Mouse (Mus musculus) frontal cortex, adult (tissue): ENCODE results near the gene Prkcz.

Experiments used
- ATAC-seq: cut with Nextera tagmentation; 2 replicates; pipeline ENCODE4 v1.9.2; 2017; ENCODE audit warnings: mild to moderate bottlenecking, moderate library complexity, mixed read lengths; ENCODE audit not compliant: low TSS enrichment

Gene Prkcz

GRCm38 (mm10) chr4:155361303-155361791, at the start of gene Prkcz:
Prkcz (minus strand) TSS chr4:155361361.
- peak; percentile 79 for ATAC-seq

- peak; percentile 94 for ATAC-seq
Observed at GRCm38 (mm10) chr4:155409058-155409776, 48.1 kb upstream of the Prkcz start, which contains the start of gene Cfap74. Cfap74 (plus strand) TSS chr4:155409190.

GRCm38 (mm10) chr4:155408695-155409057, 47.5 kb upstream of the Prkcz start:
- peak; percentile 18; the same call in 1 of the 2 replicates for ATAC-seq

DNA sequence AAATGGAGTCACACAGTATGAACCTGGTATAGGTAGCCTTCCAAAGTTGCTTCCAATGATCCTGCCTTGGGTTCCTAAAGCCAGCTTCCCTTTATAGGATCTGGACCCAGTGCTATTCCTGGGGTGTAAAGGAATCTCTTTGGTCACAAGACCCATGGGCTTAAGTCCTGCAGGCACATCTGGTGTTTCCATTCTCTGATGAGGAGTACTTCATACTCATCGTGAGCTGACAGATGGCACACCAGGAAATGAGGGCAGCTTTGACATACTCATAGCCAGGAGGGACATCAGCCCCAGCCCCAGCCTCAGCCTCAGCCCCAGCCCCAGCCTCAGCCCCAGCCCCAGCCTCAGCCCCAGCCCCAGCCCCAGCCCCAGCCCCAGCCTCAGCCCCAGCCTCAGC, 41.3 kb upstream of the Prkcz start:
- peak; percentile 36; the same call in 1 of the 2 replicates for ATAC-seq

GRCm38 (mm10) chr4:155401121-155401520, 40.0 kb upstream of the Prkcz start:
- ATAC-seq: no peak

DNA sequence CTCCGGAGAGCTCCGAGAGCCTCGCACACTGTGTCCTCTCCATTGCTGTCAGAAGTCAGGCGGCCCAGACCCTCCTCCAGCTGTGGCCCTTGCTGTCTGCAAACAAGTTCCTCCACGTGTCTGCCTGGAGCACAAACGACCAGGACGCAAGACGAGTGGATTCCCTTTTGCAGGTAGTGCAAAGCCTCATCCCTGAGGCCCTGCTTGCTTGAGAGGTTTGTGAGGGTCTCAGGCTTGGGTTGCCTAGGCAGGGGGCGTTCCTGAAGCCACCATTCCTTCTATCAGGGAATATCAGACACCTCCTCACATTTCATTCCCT, 37.0 kb upstream of the Prkcz start:
- ATAC-seq: no peak

DNA sequence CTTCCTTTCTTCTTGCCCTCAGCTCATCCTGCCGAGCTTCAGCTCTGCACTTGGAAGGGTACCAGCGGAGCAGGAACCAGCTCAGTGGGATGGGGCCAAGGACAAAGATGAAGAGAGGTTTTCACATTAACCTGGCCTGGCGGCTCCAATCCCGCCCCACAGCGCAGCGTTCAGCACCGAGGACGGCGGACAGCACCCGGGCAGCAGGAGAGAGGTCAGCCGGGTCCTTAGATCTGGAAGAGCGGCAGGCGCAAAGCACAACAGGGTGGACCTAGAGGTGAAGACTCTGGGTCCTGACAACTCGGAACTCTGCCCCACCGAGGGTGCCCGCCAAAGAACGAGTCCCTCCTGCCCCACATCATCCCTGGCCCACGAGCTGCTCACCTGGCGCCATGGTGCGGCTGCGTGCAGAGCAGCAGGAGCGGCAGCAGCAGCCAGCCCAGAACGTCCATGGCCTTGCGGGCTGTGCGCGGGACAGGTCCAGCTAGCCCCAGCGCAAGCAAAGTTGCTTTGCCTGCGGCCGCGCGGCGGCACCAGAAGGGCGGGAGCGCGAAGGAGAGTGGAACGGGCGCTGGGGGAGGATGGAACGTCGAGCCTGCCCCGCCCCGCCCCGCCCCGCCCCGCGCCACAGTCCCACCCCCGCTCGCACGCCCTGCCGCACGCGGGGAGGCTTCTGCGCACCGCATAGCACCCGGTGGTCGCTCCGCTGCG, 36.5 kb upstream of the Prkcz start, which contains the start of gene Gabrd:
Gene Gabrd, minus strand, starts transcription at position 602 of the 711 bp plus-strand sequence.
- ATAC-seq: peak; percentile 32

GRCm38 (mm10) chr4:155396751-155397150, 35.6 kb upstream of the Prkcz start:
- no peak for ATAC-seq

DNA sequence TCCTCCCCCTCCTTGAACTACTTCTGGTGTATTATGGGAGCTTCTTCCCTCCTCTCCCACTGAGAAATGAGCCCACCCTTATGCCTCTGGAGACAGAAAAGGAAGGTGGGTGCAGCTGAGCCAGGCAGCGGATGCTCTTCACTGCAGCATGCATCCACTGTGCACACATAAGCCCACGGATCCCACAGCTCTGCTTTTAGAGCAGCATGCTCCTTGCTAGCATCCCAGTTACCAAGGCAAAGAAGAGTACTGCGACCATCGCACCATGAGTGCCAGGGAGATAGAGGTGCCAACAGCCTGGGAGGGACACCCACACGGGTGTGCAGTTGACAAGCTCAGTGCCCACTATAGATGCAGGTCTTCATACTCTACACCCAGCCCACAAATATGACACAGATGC, 34.3 kb upstream of the Prkcz start:
- peak; percentile 83 for ATAC-seq

- ATAC-seq: no peak
Observed at GRCm38 (mm10) chr4:155387166-155387565, 26.0 kb upstream of the Prkcz start.

DNA sequence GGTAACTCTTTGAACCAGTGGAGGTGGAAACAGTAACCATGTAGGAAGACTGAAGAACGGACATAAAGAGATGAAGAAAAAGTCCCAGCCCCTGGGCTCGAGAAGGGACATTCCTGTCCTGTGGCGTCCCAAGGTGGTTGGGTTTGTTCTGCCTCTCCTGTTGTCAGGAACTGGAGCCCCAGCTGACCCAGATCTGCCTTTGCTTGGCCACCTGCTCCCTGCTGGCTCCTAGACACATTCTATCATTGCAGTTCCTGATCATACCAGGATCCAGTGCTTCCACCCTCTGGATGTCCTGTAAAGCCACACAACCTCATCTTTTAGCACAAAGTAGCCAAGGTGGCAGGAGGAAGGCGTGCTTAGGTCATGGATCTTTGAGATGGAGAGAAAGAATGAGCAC, 22.2 kb upstream of the Prkcz start:
- ATAC-seq: peak; percentile 1; the same call in 1 of the 2 replicates

DNA sequence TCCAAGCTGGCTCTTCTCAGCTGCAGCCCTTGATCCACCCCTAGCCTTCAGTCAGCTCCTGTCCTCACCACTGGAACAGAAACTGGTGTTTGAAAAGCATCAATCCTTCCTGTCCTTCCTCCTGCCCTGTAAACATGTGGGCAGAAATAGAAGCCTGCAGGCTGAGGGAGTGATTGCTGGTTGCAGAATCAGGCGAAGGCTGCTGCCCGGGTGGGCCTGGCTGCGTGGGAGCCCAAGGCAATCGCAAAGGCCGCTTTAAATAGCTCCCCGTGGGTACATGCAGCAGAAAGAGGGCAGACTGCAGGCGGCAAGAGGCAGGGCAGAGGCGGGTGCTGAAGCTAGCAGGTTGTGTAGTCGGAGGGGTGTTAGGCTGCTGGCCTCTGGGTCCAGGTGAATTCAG, 21.6 kb upstream of the Prkcz start:
- peak; percentile 80 for ATAC-seq

- ATAC-seq: peak; percentile 41; the same call in 1 of the 2 replicates
Observed at GRCm38 (mm10) chr4:155381974-155382373, 20.8 kb upstream of the Prkcz start.

DNA sequence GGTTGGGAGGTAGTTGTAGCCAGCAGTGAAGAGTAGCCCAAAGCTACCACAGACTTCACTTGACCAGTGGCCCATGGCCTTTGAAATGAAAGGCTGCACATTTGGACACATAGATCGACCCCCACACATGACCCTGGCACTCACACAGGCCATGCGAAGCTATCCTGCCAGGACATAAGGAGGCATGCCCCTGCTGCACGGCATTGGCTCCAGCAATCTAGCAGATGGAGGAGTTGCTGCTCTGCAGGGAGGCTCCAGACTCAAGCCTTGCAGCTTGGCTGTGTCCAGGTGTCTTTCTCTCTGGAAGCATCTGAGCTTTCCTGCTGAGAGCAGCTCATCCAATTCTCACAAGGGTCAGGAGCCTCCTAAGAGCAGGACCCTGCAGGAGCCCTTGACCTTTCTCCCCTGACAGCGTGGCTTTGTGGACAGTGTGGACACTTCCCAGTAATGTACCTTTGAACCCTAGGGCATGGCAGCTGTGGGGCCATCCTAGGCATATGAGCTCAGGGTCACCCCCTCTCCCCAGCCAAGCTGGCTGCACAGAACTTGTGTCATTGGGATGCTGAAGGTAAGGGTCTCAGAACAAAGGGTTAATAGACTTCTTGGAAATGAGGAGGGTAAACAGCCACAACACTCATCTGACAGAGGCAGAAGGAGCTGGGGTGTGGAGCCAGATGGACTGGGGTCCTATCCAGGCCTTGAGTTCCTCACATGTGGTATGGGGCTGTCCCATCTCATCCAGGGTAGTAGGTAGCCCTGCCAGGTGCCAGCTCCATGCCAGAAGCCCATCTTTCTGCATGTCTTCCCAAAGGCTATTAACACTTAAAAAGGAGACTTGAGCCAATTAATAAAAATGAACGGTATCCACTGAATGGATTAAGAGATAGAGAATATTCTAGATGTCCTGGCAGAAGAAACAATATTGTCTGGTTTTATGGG, 10.9 kb upstream of the Prkcz start:
- no peak for ATAC-seq

- no peak for ATAC-seq
Observed at GRCm38 (mm10) chr4:155370737-155371715, 9.9 kb upstream of the Prkcz start.

GRCm38 (mm10) chr4:155368684-155369083, 7.5 kb upstream of the Prkcz start:
- ATAC-seq: peak; percentile 79; the same call in 1 of the 2 replicates

GRCm38 (mm10) chr4:155367739-155368138, 6.6 kb upstream of the Prkcz start:
- no peak for ATAC-seq

- ATAC-seq: no peak
Observed at GRCm38 (mm10) chr4:155366784-155367183, 5.6 kb upstream of the Prkcz start.

- no peak for ATAC-seq
Observed at GRCm38 (mm10) chr4:155362443-155362842, 1.3 kb upstream of the Prkcz start.

DNA sequence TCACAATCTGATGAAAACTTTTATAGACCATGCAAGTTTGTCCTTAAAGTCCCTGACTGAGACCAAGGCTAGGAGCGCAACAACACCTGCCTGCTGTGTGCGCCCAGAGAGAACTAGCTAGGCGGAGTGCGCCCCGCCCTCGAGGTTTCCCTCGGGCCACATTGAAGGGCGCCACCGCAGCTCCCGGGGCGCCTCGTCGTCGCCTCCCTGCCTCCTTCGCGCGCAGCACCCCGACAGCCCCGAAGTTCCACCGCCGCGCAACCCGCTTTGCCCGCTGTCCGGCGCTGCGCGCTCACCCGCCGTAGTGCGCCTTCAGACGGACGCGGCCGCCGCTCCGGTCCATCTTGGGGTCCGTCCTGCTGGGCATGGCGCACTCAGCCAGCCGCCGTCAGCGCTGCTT, 305 bp downstream of the Prkcz start:
- no peak; the same call in 1 of the 2 replicates for ATAC-seq
